Mouse (Mus musculus) embryonic fibroblast, embryonic 13.5 days (primary cell): Measurements from ENCODE around the gene Gja1.

Experiments used
- CTCF ChIP-seq: IDR thresholded peaks from 2 replicates; pipeline ENCODE4 v1.5.1; 2011; ENCODE audit warnings: mild to moderate bottlenecking, control low read depth, low read length, moderate library complexity, borderline replicate concordance; ENCODE audit not compliant: insufficient read depth
- POLR2A ChIP-seq: IDR thresholded peaks from 2 replicates; pipeline ENCODE4 v1.6.1; 2011; ENCODE audit warnings: low read depth, mild to moderate bottlenecking, control low read depth, low read length, moderate library complexity

DNA sequence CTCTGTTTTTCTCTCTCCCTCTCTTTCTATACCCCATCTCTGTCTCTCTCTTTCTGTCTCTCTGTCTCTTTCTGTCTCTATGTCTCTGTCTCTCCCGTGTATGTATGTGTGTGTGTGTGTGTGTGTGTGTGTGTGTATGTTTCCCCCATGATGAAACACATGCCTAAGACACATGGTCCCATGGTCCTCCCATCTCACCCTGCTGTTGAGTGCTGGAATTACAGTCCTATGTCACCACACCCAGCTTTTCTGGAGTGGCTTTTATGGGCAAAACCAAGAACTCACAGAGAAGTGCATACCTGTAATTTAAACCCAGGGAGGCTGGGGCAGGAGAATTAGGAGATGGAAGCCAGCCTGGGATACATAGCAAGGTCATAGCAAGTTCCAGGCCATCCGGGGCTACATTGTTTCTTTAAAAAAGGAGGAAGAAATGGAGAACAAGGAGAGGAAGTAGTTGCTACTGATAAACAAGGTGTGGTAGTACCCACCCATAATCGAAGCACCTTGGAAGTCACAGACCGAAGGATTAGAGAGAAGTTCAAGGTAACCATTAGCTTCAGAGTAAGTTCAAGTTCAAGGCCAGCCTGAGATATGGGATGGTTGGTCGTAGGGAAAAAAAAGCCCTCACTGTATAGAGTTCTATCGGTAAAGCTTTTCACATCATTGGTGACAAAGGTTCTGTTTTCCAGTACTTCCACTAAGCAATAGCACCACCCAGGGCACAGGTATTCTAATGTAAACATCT lies 29.4 kb downstream of the Gja1 start:
- TF ChIP-seq CTCF: no peak
- no peak for TF ChIP-seq POLR2A
